10 mouse cellular contexts compared by ENCODE assay signal in the genomic region with DNA sequence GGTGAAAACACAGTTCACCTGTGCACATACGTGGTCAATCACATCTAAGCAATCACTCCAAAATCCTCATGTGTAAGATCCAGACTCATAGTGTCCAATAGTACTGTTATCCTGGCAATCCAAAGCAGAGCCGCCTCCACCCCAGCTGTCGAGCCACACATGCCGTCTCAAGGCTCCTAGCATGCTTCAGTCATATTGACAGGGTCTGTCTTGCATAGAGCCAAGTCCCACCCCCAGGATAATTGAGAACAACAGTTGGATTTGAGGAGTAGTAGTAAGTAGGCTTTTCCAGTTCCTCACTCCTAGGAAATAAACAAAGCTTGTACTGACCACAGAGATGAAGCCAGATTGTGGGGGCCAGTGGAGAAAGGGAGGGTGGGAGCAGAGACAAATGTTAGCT. TPM values are rescaled to one million over a fixed set of nuclear protein-coding genes. Genes with fewer than 3 reads are reported as not detected.
DNase-seq lines count a peak whose midpoint lies in the region; ATAC-seq lines count a peak whose summit lies in the region.
"Had no signal": no experiment of that assay in that cellular context is flagged by ENCODE, and none has a peak within 500 bp of the region (broad histone marks: within the 10 kb centered on the region; RNA-seq: fewer than 3 reads in every experiment).

No protein-coding gene starts in this region.

- ATAC-seq in frontal cortex, adult (ENCODE audit: low TSS enrichment) = peak; percentile 78
- no peak for ATAC-seq in limb, embryonic 11.5 days (ENCODE audit: insufficient number of reproducible peaks, low FRiP score, low TSS enrichment, low read depth)
- ATAC-seq in heart, embryonic 11.5 days (replicated peaks; ENCODE audit: insufficient number of reproducible peaks, low FRiP score, low TSS enrichment) = no peak
- ATAC-seq: inflammation-experienced regulatory T-cells, adult 6 months; liver, embryonic 12.5 days had no signal

- DNase-seq in frontal cortex, postnatal 25 days (ENCODE audit: low spot score in 2 of 2) = no peak
- DNase-seq in right cerebral cortex, postnatal 10 days (ENCODE audit: low spot score in 2 of 2) = peak; percentile 76 to 85
- DNase-seq in right cerebral cortex, postnatal 14 days = no peak
- no peak for DNase-seq in limb, embryonic 11.5 days (ENCODE audit: low spot score)
- DNase-seq in thymus, postnatal 14 days = no peak
- DNase-seq in kidney, adult 8-10 months = no peak

- H3K27me3 ChIP-seq in limb, embryonic 11.5 days (ENCODE audit: control insufficient read depth, insufficient read depth, low read length) = no peaks in the 10 kb centered on the region
- H3K27me3 ChIP-seq in heart, embryonic 11.5 days (ENCODE audit: control insufficient read depth, insufficient read depth, low read length) = no peaks in the 10 kb centered on the region
- H3K27me3 ChIP-seq: liver, embryonic 12.5 days had no signal

- peaks cover 3% of the 10 kb centered on the region for H3K36me3 ChIP-seq in limb, embryonic 11.5 days (ENCODE audit: control insufficient read depth, insufficient read depth, low read length)
- H3K36me3 ChIP-seq in heart, embryonic 11.5 days (ENCODE audit: control insufficient read depth, insufficient read depth, low read length) = no peaks in the 10 kb centered on the region; the same call in 1 of the 2 replicates

- H3K4me1 ChIP-seq in limb, embryonic 11.5 days (ENCODE audit: control insufficient read depth, insufficient read depth, low read length) = peaks cover 62% of the 10 kb centered on the region
- H3K4me1 ChIP-seq in heart, embryonic 11.5 days (ENCODE audit: control insufficient read depth, insufficient read depth, low read length) = peaks cover 17% of the 10 kb centered on the region

- WGBS in limb, embryonic 11.5 days = 29% methylated on average over 4 of the region's 4 CpGs
- WGBS in heart, embryonic 11.5 days (ENCODE audit: insufficient replicate concordance) = 78% methylated on average over 4 of the region's 4 CpGs

- H3K4me3 ChIP-seq in limb, embryonic 11.5 days (ENCODE audit: low read depth, low read length) = no peak overlapping the region
- H3K4me3 ChIP-seq in heart, embryonic 11.5 days (ENCODE audit: low read depth, low read length) = no peak overlapping the region
- H3K4me3 ChIP-seq: liver, embryonic 12.5 days had no signal

- H3K4me2 ChIP-seq in limb, embryonic 11.5 days (ENCODE audit: low read depth, severe bottlenecking) = no peak overlapping the region
- no peak overlapping the region for H3K4me2 ChIP-seq in heart, embryonic 11.5 days
- H3K4me2 ChIP-seq: liver, embryonic 12.5 days had no signal

- H3K9me3 ChIP-seq in limb, embryonic 11.5 days (ENCODE audit: control insufficient read depth, low read length) = no peaks in the 10 kb centered on the region
- no peaks in the 10 kb centered on the region for H3K9me3 ChIP-seq in heart, embryonic 11.5 days (replicated peaks; ENCODE audit: control insufficient read depth, low read length)
- H3K9me3 ChIP-seq: liver, embryonic 12.5 days had no signal

- H3K27ac ChIP-seq in limb, embryonic 11.5 days (replicated peaks; ENCODE audit: low read depth, low read length) = peak overlapping the region; percentile 30; the same call in 1 of the 2 replicates
- no peak overlapping the region for H3K27ac ChIP-seq in heart, embryonic 11.5 days (ENCODE audit: low read depth, low read length)
- H3K27ac ChIP-seq: liver, embryonic 12.5 days had no signal

- H3K9ac ChIP-seq in limb, embryonic 11.5 days (ENCODE audit: low read length) = no peak overlapping the region
- H3K9ac ChIP-seq in heart, embryonic 11.5 days (ENCODE audit: low read depth, low read length) = no peak overlapping the region
- H3K9ac ChIP-seq: liver, embryonic 12.5 days had no signal

RNA-seq across cellular contexts. Expression of a gene that starts 24.4 kb away (rescaled TPM):
- polyA plus RNA-seq in limb, embryonic 11.5 days (2014; fragmentation: Nextera tagmentation; extraction: Ambion mirVana) = 90.5 and 93.2 TPM in 2 replicates
- polyA plus RNA-seq in heart, embryonic 11.5 days (2014; fragmentation: Nextera tagmentation; extraction: Ambion mirVana) = 51.3 and 53.0 TPM in 2 replicates

Comparison
In these comparisons a context has a peak if more than half of its experiments do, and no peak if none do; other contexts are left out.
1. DNase-seq: peak in right cerebral cortex, postnatal 10 days (2 of 2); none in frontal cortex, postnatal 25 days (0 of 2), right cerebral cortex, postnatal 14 days (single experiment), limb, embryonic 11.5 days (single experiment), thymus, postnatal 14 days (single experiment) and kidney, adult 8-10 months (0 of 2).